Mouse (Mus musculus) limb, embryonic 13.5 days (tissue): ENCODE results near the gene Atp11a. TPM values are rescaled to one million over a fixed set of nuclear protein-coding genes. Genes with fewer than 3 reads are reported as not detected.

Experiments used
- ATAC-seq: fragments of 200-750 bp; cut with Nextera tagmentation; 2 replicates; pipeline ENCODE4 v1.8.0; 2017; ENCODE audit warnings: low read depth, moderate number of reproducible peaks, moderate TSS enrichment; ENCODE audit not compliant: low FRiP score
- H3K27ac ChIP-seq: fragments of 300-500 bp; sonication (generic); 2 replicates; pipeline ENCODE4 v1.5.1; 2015; ENCODE audit warnings: inconsistent platforms, mild to moderate bottlenecking, moderate library complexity
- H3K27me3 ChIP-seq: fragments of 300-500 bp; sonication (generic); 2 replicates; pipeline ENCODE4 v1.6.1; 2015; ENCODE audit warnings: mild to moderate bottlenecking, inconsistent platforms
- H3K36me3 ChIP-seq: fragments of 300-500 bp; sonication (generic); 2 replicates; pipeline ENCODE4 v1.6.1; 2015; ENCODE audit warnings: inconsistent platforms, mild to moderate bottlenecking, moderate library complexity
- H3K4me1 ChIP-seq: fragments of 300-500 bp; sonication (generic); 2 replicates; pipeline ENCODE4 v1.6.1; 2015; ENCODE audit warnings: inconsistent platforms
- H3K4me2 ChIP-seq: fragments of 300-500 bp; sonication (generic); replicated peaks from 2 replicates; pipeline ENCODE4 v1.6.1; 2015; ENCODE audit warnings: inconsistent platforms, mild to moderate bottlenecking, moderate library complexity
- H3K4me3 ChIP-seq: fragments of 300-500 bp; sonication (generic); 2 replicates; pipeline ENCODE4 v1.5.1; 2015; ENCODE audit warnings: moderate library complexity, mild to moderate bottlenecking, inconsistent platforms
- H3K9ac ChIP-seq: fragments of 300-500 bp; sonication (generic); 2 replicates; pipeline ENCODE4 v1.6.1; 2015; ENCODE audit warnings: mild to moderate bottlenecking, inconsistent platforms
- H3K9me3 ChIP-seq: fragments of 300-500 bp; sonication (generic); 2 replicates; pipeline ENCODE4 v1.6.1; 2016; ENCODE audit warnings: inconsistent platforms
- WGBS: fragments of 180-500 bp; shearing (Covaris S2); methylation state at CpG from one replicate; pipeline ENCODE4 v1.1.7; 2015; 5-methylcytosine and 5-hydroxymethylcytosine counted together
- polyA plus RNA-seq: library from polyadenylated mRNA; unstranded; fragments of >200 nt; fragmentation: Nextera tagmentation; extraction: Ambion mirVana; gene quantifications from 2 replicates; pipeline ENCODE4 v1.2.1, GENCODE M21; 2015

The Atp11a gene
- polyA plus RNA-seq, 1 experiment from 2014 or later: 15.2 TPM

- no peak overlapping the region for H3K9ac ChIP-seq
- H3K4me3 ChIP-seq: no peak overlapping the region
- H3K27ac ChIP-seq: no peak overlapping the region
- 89% methylated on average over 13 of the region's 13 CpGs for WGBS
- ATAC-seq: no peak
- H3K4me1 ChIP-seq: no peaks in the 10 kb centered on the region
- no peaks in the 10 kb centered on the region for H3K27me3 ChIP-seq
- no peaks in the 10 kb centered on the region for H3K36me3 ChIP-seq
- H3K4me2 ChIP-seq: no peak overlapping the region
- H3K9me3 ChIP-seq: no peaks in the 10 kb centered on the region
Measured at GRCm38 (mm10) chr8:12903790-12904415, 147.1 kb downstream of the Atp11a start.

DNA sequence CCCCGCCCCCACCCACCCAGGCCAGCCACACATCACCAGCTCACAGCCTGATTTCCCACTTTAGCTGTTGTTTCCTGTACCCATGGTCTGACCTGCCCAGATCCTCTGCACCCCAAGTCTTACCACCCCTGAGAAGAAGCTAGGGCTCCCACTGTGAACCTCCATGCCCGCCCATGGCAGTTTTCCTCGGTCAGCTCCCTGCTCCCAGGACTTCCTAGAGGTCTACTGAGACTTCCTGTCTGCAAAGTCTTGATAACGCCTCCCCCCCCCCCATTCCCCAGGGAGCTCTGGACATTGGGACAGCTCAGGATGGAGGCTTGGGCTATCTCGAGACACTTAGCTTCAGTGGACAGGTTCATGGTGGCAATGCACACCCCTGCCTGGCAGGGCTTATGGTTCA, 148.3 kb downstream of the Atp11a start:
- Histone ChIP-seq H3K27ac (no peak overlapping the region), H3K4me2 (no peak overlapping the region), H3K27me3 (no peaks in the 10 kb centered on the region), H3K4me3 (no peak overlapping the region), H3K9ac (no peak overlapping the region), H3K9me3 (no peaks in the 10 kb centered on the region), H3K36me3 (no peaks in the 10 kb centered on the region), H3K4me1 (no peaks in the 10 kb centered on the region)
- WGBS: 82% methylated on average over 5 of the region's 5 CpGs
- no peak for ATAC-seq

GRCm38 (mm10) chr8:12905599-12906321, 148.9 kb downstream of the Atp11a start:
- H3K27ac ChIP-seq: no peak overlapping the region; the same call in 1 of the 2 replicates
- 77% methylated on average over 11 of the region's 11 CpGs for WGBS

DNA sequence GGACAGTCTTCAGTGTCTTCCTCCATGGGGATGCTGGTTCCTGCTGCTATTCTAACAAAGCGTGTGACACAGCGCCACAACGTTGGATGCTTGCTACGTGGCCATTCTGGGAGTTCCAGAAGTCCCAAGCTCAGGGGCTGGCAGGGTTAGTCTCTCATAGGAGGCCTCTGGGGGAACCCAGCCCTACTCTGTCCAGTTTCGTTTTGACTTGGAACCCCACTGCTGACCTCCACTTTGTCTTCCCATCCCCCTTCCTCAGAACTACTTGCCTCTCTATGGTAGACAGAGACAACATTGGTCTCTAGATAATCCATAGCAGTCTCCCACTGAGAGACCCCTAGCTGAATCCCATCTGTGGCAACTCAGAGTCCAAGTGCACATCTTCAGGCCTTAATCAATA, 149.8 kb downstream of the Atp11a start:
- no peaks in the 10 kb centered on the region for H3K4me1 ChIP-seq
- no peak overlapping the region for H3K4me2 ChIP-seq
- no peak overlapping the region for H3K27ac ChIP-seq
- H3K4me3 ChIP-seq: no peak overlapping the region
- no peaks in the 10 kb centered on the region for H3K9me3 ChIP-seq
- 72% methylated on average over 5 of the region's 5 CpGs for WGBS
- H3K9ac ChIP-seq: no peak overlapping the region
- ATAC-seq: no peak
- no peaks in the 10 kb centered on the region for H3K27me3 ChIP-seq
- H3K36me3 ChIP-seq: no peaks in the 10 kb centered on the region

More at GRCm38 (mm10) chr8:12905599-12906321, 148.9 kb downstream of the Atp11a start:
- Histone ChIP-seq H3K27me3 (no peaks in the 10 kb centered on the region), H3K36me3 (no peaks in the 10 kb centered on the region), H3K9ac (no peak overlapping the region), H3K4me2 (no peak overlapping the region), H3K4me3 (no peak overlapping the region), H3K9me3 (no peaks in the 10 kb centered on the region), H3K4me1 (no peaks in the 10 kb centered on the region)
- no peak for ATAC-seq

- WGBS: 85% methylated on average over 4 of the region's 4 CpGs
Measured at GRCm38 (mm10) chr8:12907730-12908129, 150.9 kb downstream of the Atp11a start.

DNA sequence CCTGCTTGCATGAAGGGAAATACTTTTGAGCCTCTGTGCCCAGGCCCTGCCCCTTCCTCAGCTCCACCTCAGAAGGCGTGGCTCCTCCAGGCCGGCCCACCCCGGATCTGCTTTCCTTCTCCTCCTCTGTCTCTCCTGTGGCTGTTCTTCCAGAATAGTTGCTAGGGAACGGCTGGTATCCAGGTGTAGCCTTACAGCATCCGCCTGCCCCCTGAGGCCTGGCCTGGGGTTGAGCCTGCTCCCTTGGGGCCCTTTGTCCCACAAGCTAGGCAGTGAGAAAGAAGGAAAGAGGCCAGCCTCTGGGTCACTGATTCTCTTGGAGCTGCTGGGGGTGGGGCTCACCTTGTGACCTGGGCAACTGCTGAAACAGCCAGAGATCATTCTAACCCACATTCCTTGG, 155.2 kb downstream of the Atp11a start:
- no peak overlapping the region for H3K9ac ChIP-seq
- no peak for ATAC-seq
- 20% methylated on average over 5 of the region's 5 CpGs for WGBS
- H3K27me3 ChIP-seq: no peaks in the 10 kb centered on the region
- no peak overlapping the region for H3K4me2 ChIP-seq
- no peak overlapping the region for H3K27ac ChIP-seq
- no peak overlapping the region for H3K4me3 ChIP-seq
- H3K9me3 ChIP-seq: no peaks in the 10 kb centered on the region
- no peaks in the 10 kb centered on the region for H3K36me3 ChIP-seq
- peaks cover 23% of the 10 kb centered on the region for H3K4me1 ChIP-seq

More at GRCm38 (mm10) chr8:12907730-12908129, 150.9 kb downstream of the Atp11a start:
- Histone ChIP-seq H3K9ac (no peak overlapping the region), H3K27me3 (no peaks in the 10 kb centered on the region), H3K36me3 (no peaks in the 10 kb centered on the region), H3K9me3 (no peaks in the 10 kb centered on the region), H3K4me2 (no peak overlapping the region), H3K4me3 (no peak overlapping the region), H3K4me1 (peaks cover 5% of the 10 kb centered on the region; the same call in 1 of the 2 replicates), H3K27ac (no peak overlapping the region)
- ATAC-seq: no peak

GRCm38 (mm10) chr8:12915187-12916006, 158.6 kb downstream of the Atp11a start:
- no peaks in the 10 kb centered on the region for H3K9me3 ChIP-seq
- H3K9ac ChIP-seq: peak overlapping the region; percentile 72
- ATAC-seq: peak; percentile 78
- peak overlapping the region; percentile 62 for H3K4me3 ChIP-seq
- no peaks in the 10 kb centered on the region for H3K36me3 ChIP-seq
- 17% methylated on average over 40 of the region's 42 CpGs for WGBS
- H3K4me1 ChIP-seq: peaks cover 25% of the 10 kb centered on the region
- H3K27me3 ChIP-seq: no peaks in the 10 kb centered on the region
- H3K4me2 ChIP-seq: peak overlapping the region; percentile 97
- no peak overlapping the region for H3K27ac ChIP-seq

GRCm38 (mm10) chr8:12916156-12916900, 159.5 kb downstream of the Atp11a start:
- peak overlapping the region; percentile 72 for H3K9ac ChIP-seq
- H3K36me3 ChIP-seq: no peaks in the 10 kb centered on the region
- 70% methylated on average over 16 of the region's 16 CpGs for WGBS
- H3K4me2 ChIP-seq: peak overlapping the region; percentile 97
- no peak for ATAC-seq
- peaks cover 25% of the 10 kb centered on the region for H3K4me1 ChIP-seq
- peak overlapping the region; percentile 62 for H3K4me3 ChIP-seq
- H3K27ac ChIP-seq: no peak overlapping the region
- no peaks in the 10 kb centered on the region for H3K9me3 ChIP-seq
- H3K27me3 ChIP-seq: no peaks in the 10 kb centered on the region

- Histone ChIP-seq H3K4me3 (no peak overlapping the region), H3K4me1 (peaks cover 22% of the 10 kb centered on the region), H3K27ac (no peak overlapping the region), H3K9me3 (no peaks in the 10 kb centered on the region), H3K9ac (no peak overlapping the region), H3K4me2 (no peak overlapping the region), H3K27me3 (no peaks in the 10 kb centered on the region), H3K36me3 (no peaks in the 10 kb centered on the region)
- WGBS: 72% methylated on average over 3 of the region's 3 CpGs
- ATAC-seq: no peak
Measured at GRCm38 (mm10) chr8:12917029-12917428, 160.2 kb downstream of the Atp11a start.

DNA sequence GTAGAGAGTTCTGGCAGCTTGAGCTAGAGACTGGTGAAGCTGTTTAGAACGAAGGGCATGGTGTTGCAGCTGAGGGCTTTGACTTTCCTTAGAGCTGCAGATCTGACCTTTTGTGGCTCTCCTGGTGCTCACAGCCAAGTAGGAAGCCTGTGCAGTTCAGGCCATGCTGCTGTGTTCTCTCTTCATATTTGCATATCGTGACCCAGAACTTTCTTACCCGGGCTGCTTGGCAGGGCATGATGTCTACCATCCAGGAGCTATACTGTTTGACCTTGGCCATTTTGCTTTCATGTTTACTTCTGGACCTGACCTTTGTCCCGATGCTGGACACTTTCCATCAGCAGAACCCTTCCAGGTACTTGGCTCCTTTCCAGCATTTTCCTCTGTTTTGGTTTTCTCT, 161.0 kb downstream of the Atp11a start:
- Histone ChIP-seq H3K4me2 (no peak overlapping the region), H3K9me3 (no peaks in the 10 kb centered on the region), H3K36me3 (no peaks in the 10 kb centered on the region), H3K4me1 (peaks cover 20% of the 10 kb centered on the region), H3K4me3 (no peak overlapping the region), H3K9ac (no peak overlapping the region), H3K27me3 (no peaks in the 10 kb centered on the region), H3K27ac (no peak overlapping the region)
- ATAC-seq: no peak
- WGBS: 85% methylated on average over 4 of the region's 4 CpGs
